Mouse (Mus musculus) thymus, adult 18-20 months (tissue): Measurements from ENCODE around the gene Shb.
A peak's percentile ranks its signal among the peaks of the same experiment; 100 is the strongest.

Experiments used
- DNase-seq, 2 experiments: peaks; one replicate each; pipeline ENCODE4 v3.0.0; 2022; ENCODE audit warnings: mixed read lengths in 2 of 2

The Shb gene

DNA sequence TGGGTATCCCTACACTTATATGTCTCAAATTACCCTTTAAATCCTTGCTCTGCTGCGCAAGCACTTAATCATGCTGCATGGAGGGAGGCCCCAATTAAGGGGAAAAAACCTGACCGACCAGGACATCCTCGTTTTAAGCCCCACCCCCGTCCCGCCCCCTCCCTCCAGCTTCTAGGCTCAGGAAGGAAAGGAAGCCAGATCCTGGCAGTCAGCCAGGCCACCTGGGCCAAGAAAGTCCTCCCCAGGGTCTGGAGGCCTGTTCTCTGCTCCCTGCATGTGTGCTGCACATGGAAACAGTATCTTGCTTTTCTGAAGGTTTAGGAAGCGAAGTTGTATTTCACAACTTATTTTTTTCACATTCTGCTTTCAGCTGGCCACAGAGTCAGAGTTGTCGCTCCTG is at the start of gene Shb:
Shb (minus strand) TSS at position 96 of the 400 bp plus-strand sequence.
- DNase-seq = peak; percentile 47 to 67

DNA sequence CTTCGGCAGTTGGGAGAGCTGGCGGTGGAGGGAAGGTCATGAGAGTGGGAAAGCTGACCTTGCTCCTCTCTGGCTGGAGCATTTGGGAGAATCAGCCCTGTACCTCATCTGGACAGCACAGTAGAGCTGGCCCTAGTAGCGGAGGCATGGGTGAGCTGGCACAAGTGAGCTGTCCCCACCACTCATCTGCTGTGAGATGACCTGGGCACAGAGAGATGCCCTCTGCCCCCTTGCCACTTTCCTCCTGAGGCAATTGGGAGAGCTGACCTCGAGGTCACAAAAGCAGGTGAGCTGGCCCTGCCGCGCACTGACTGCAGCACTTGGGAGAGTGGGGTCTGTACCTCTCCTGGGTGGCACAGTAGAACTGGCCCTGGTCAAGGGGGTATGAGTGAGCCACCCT is 48.8 kb upstream of the Shb start:
- DNase-seq = no peak

DNA sequence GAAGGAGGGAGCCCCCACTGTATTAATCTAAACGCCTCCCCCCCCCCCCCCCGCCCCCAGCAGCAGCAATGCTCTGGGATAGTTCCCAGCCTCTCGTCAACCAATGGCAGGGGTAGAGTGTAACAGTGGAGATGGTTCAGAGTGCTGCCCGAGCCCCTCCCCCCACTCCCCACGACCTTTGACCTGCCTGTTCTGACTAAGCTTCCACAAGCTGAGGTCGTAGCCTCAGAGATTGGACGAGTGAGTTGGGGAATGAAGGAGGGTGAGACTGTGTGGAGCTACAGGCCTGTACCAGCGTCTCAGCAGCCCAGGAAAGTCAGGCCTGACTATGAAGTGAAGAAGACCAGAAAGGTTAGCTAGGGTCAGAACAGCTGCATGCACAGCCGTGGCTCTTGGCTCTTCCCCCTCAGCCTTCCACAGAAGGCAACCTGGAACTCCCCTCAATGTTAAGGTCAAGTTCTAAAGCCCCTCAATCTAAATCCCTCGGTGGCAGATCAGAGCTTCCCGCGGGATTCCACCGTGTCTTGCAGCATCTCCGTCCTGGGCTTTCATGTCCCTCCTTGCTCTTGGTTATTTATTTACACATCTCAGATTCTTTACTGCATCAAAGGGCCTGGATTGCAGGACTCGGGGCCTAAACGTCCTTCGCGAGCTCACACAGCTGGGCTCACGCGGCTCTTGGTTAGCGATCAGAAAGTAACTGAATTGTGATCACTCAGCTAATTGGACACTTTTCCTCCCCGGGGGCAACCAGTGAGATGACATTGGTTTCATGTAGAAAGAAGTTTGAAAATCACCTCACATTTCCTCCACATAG is 46.5 kb upstream of the Shb start:
- no peak for DNase-seq

DNA sequence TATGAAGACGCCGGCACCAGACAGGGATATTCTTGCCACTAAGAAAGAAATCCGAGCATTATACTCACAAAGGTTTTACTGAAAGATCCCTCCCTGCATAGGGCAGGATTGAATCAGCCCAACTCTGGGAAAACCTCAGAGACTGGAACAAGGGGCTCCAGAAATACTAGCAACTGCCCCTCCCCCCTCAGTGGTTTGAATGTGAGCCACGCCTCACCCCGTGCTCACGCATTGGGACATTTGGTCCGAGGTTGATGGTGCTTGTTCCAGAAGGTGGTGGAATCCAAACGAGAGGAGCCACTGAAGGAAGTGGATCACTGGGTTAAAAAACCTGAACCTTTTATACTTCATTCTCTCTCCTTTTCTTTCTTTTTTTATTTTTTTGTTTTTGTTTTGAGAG is 45.4 kb upstream of the Shb start:
- no peak for DNase-seq

DNA sequence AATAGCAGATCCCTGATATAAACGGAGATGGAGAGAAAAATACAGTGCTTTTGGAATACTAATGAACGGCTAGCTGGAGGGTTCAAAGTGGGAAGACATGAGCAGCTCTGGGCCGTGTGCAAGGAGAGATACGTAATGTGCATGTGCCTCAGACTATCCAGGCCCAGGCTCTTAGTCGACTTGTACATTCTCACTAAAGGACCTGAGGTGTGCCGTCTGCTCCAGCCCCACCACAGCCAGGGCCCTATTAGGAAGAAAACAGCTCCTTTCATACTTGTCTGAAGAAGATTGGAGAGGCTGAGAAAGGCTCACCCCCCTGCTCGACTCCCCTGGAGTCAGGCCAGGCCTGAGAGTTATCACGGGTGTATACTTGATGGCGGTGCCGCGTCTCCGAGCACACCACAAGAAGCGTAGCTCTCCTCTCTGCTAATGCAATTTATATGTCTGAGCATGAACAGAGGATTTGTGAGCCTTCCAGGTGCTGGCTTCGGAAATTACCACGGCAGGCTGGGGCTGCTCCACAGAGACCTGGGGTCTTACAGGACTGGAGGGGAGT is 42.4 kb upstream of the Shb start:
- no peak for DNase-seq

DNA sequence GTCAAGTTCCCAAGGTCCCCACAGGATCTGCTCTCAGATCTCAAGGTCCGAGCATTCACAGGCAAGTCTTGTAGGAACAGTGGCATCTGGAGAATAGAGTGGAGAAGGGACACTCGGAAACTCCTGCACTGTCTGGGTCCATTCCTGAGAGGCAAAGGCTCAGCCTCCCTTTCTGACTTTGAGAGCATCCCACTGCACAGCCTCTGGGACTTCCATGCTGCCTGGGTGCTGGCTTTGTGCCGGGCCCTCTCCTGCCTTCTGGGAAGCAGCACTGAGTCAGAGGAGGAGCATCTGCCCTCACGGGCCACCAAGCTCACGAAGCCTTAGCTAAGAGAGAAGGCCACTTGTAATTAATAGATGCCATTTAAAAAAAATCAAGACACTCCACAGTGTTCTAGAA is 37.3 kb upstream of the Shb start:
- no peak for DNase-seq

DNA sequence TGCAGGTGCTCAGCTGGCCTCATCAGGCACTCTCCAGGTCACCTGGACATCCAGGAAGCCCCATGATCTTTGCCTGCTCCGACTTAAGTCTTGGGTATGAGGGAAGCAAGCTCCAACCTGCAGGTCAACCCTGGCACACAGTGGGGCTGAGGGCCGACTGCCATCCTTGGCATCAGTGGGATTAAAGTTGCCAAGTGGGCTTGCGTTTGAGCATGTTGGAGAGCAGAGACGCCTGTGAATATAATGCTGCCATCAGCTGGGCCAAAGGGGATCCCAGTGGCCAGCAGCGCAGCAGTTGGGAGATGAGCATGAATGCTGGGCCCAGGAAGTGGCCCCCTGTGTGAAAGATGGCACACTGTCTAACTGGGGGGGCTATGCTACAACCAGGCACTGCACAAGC is 25.9 kb upstream of the Shb start:
- DNase-seq = no peak

DNA sequence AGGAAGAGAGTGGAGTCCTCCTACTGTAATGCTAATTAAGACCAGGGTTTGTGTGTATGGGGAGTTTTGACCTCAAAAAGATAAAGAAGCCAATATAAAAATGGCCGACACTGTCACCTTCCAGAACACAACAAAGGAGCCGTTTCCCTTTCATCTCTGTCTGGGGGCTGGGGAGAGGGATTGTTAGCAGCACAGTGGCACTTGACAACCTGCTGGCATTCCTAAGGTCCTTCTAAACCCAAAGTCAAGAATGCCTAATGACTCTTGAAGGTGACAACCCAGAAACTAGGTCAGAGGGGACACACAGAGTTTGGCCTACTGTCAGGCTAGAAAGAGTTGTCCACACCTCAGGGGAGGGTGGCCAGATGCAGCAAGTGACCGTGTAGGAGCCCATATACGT is 20.3 kb upstream of the Shb start:
- DNase-seq = no peak

DNA sequence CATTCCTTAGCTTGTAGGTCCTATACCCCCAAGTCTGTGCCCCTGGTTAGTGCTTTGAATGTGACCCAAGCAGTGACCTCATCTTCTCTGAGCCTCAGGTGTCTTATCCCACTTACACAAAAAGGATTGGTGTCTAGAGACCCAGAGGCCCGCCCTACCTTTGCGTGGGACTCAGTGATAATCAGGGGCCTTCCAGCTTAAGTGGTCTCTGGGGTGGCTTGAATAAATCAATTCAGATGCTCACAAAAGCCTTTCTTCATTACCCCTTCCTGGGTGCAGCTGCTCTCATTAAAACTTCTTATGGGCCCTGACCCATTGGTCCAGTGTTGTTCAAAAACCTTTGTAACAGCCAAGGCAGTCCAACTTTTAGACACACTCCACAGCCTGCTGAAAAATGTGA is 18.7 kb upstream of the Shb start:
- DNase-seq = no peak

DNA sequence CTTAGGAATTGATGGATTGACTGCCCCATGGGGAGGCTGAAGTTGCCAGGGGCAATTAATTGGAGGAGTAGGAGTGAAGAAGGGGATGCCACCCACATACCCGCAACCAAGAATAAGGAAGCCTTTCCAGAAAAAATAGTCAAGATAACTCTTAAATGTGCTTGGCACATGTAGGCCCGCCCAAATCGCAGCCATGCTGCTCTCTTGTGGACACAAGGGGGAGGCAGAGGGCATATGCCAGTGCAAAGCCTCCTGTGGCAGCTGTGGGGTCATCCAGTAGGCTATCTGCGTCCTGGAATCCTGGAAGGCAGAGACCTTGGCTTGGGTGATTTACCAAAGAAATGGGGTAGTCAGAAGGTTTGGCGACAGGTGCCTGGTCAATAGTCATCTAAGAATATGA is 17.2 kb upstream of the Shb start:
- no peak for DNase-seq

DNA sequence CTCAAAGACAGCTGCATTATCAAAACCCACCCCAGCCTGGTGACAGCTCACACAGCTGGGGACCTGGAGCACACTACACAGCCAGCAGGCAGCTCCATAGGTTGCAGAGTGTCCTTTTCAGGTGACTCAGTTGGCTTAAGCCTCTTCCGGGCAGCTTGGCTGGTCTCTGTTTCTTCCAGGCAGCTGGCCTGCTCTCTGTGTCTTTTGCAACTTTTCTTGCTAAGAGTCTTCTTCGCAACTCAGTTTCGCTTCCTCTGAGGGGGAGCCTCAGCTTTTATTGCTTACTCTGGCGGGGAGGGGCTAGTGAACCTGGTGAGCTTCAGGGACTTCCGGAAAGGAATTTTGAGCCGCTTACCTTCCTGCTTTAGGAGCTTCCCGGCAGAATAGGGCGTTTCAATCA is 13.6 kb upstream of the Shb start:
- DNase-seq = no peak

DNA sequence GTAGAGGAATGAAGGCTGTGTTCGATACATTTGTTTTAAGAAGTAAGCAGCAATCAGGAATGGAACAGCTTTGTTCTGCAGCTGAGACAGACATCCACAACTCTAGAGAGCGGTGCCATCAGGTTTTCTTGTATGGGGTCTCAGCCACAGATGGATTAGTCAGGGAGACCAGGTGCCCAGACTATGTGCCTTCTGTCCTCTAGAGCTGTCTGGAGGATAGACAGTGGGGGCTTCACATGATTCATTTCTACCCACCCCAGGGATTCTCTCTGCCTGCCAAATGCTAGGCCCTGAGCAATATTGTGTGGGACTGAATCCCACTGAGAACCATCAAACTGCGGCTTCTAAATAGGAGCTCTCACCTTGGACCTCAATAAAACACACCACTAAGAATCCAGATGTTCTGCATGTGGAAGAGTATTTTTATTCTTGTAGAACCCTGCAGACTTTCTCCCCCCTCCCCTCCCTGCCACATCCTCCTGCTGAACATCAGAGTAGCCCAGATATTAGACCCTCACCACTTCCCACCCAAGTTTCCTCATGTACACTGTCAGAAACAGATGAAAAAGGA is 11.3 kb upstream of the Shb start:
- DNase-seq = no peak

DNA sequence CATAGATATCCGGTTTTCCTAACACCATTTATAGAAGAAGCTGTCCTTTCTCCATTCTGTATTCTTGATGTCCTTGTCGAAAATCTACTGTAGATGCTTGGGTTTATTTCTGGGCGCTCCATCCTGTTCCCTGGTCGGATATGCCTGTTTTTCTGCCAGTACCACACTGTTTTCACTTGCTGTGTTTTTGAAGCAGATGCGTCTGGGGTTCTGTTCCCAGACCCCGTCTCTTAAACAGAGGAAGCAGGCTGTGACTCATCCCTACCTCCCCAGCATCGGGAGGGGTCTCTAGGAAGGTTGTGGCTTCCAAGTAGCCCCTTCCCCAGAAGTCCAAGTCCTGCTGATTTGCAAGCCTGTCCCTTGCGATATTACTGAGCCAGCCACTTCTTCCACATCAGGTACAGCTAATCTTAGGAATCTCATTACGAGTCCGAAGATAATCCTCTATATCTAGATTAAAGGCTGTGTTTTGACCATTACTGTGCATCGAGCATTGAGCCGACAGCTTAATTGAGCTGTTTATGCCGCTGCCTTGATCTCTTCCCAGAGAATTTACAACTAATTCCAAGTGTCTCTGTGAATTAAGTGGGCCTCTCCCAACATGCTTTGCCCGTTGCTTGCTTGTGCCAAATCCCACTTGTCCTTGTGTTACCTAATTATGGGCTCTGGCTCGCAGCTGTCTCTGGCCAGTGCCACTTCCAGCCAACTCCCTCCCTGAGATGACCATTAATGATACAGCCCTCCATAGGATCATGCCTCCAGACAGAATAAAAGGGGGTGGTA is 8.1 kb upstream of the Shb start:
- no peak for DNase-seq

DNA sequence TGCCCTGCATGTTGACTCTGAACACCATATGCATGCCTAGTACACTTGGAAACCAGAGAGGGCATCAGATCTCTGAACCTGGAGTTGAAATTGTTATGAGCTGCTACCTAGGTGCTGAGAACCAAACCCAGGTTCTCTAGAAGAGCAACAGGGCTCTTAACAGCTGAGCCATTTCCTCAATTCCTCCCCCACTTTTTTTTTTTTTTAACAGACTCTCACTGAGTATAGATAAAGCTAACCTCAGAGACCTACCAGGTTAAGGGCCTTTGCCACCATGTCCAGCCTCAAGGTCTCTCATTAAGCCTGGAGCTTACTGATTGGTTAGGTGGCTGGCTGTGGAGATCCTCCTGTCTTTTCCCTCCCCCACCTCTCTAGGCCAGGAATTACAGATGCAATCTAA is 6.9 kb upstream of the Shb start:
- DNase-seq = no peak

DNA sequence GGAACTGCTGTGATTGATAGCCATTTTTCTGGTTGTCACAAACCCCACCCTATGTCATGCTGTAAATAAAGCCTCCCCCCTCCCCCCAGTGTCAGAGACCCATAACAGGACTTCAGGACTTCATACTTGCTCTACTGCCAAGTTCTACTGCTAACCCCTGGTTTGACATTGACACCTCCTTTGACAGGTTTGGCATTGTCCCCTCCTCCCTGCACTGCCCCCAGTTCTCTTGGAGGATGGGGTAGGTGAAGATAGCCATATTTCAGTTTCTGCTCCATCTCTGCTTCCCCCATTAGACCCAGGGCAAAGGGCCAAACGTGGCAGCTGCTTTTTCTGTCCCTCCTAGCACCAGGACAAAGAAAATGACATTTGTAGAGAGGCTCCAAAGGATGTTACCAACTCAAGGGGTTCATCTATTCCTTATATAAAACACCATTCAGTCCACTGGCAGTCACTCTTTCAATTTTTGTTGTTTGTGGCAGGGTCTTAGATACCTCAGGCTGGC is 1.2 kb upstream of the Shb start:
- DNase-seq = no peak

DNA sequence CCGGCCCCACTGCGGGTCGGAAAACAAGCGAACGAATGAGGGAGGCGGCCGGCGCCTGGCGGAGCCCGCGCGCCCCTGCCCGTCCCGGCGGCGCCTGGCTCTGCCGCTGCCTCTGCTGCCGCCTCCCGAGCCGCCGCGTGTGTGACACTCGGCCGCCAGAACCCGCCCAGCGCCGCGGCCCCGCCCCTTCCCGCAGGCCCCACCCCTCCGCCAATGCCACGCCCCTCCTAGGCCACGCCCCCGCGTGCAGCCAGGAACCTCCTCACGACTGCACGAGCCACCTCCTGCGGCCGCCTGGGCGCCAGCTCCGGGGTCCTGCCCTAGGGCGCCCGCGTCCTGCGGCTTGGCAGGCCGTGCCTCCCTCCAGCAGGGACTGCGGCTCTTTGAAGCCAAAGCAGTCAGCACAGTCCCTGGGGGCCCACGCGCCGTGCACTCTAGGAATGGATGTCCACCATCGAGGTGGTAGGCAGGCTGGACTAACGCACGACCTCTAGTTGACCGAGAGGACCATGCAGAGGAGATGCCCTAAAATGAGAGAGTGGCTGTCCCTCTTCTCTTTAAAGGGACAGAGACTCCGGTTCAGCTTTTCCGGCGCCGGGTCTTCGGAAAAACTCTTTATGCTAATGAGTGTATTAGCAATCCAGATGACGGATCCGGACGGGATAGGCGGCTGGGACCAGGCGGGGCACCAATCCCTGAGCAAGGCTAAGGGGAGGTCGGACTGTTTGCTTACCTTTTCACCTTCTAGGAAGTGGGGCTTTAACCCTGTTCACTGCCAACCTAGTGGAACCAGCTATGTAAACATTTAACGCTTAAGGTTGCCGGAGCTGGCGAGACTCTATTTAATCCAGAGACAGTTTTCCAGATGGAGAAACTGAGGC is 1.4 kb downstream of the Shb start:
- DNase-seq = peak; percentile 79 to 82

DNA sequence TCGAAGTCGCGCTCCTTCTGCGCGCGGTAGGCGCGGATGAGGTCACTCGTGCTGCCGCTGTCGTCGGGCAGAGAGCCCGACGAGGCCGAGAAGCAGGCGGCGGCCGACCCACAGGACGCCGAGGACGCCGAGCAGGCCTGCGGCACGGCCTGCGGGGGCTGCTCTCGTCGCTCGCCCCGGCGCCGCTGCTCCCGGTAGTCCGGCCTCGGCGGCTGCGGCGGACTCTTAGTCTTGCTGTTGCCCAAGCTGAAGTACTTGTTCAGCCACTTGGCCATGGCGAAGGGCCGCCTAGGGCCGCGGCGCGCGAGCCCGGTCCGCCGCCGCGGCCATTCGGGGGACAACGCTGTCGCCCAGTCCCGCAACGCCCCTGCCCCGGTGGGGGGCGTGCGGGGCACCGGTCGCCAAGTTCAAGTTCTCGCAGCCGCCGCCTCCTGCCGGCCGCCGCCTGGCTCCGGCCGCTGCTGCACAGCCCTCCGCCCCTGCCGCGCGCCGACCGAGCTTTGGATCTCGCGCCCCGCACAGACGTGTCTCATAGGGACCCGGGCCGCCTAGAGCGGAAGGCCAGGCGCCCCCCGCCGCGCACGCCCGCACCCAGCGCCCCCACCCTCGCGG is 2.2 kb downstream of the Shb start:
- DNase-seq = no peak

DNA sequence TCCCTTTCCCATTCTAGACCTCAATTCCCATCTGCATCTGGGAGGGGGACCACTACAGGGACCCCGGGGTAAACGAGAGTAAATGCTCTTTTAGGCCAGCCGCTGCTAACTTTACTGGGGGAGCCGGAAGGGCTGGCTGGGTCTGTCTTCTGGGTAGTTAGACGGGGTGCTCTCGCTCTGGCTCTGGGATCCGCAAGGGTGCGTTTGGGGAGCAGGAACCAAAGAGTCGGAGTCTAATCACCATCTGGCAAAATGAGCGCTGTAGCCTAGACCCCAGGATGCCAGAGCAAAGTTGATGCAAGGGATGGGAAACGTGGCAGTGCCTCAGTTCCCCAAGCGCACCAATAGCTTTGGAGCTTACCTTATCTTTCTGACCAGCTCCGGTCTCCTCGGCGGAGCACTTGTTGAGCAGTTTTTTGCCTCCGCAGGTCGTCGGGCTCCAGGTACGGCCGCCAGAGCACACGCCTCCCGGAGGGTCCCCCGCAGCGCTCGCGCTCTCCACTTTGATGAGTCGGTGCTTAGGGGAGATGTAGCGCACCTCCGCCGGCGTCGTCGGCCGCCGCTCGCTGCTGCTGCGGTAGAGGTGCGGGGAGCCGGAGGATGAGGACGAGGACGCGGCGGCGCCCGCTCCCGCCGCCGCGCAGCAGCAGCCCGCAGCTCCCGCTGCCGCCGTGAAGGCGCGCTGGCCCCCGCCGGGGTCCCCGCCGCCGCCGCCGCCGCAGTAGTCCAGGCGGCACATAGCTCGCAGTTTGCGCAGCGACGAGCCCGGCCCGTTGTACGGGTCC is 2.9 kb downstream of the Shb start:
- no peak for DNase-seq

DNA sequence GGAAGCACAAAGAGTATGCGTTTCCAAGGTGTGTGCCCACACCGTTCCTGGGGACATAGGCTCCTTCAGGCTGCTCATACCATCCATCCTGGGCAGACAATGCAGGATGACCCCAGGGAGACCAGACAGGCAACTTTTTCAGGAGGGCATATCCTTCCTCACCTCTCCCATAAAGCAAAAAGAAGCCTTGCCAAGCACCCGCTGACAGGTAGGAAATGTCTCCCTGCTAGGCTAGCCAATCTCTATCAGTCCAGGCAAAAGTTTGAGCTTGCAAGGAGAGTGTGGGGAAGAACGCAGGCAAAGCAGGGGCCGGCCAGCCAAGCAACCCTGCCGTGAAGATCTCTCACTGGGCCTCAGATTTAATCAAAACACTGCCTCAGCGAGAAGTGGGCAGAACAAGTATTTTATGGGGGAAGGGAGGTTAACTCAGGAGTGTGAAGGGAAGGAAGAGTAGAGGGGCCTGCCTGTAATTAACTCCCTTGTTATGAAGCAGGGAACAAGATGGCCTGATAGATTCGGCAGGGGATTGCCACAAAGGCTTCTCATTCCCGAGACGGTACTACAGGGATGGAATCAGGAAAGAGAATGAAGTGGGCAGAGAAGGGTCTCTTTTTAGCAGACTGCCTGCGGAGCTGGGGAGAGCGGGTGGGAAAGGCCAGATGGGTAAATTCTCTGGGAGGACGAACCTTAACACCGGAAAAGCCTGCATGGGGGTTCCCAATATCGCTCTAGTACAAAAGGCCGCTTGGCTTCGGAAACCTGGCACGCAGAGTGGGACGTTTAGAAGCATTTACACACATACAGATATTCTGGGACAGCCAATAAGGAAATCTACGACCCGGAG is 3.7 kb downstream of the Shb start:
- no peak for DNase-seq
